Mouse (Mus musculus): ENCODE measurements at regions not wholly inside any gene's neighbourhood (a gene's known extent, or its start where the extent isn't known, plus 50 kb on each side); places are given as distances from the start of the nearest gene placed in this dataset.
"Not testable (repeated sequence)": the region's sequence is repeated elsewhere in the genome, so short reads cannot be mapped to it uniquely, and the experiment has no call there.

- peak in 1 of 2 experiments; percentile 4 for DNase-seq (ENCODE audit: low spot score in 2 of 2)
Observed at GRCm38 (mm10) chr13:26464096-26464495, 305.9 kb downstream of the Hdgfl1 start.

- no peak for DNase-seq (ENCODE audit: low spot score in 2 of 2)
Observed at GRCm38 (mm10) chr13:26457487-26458253, 312.3 kb downstream of the Hdgfl1 start.

DNA sequence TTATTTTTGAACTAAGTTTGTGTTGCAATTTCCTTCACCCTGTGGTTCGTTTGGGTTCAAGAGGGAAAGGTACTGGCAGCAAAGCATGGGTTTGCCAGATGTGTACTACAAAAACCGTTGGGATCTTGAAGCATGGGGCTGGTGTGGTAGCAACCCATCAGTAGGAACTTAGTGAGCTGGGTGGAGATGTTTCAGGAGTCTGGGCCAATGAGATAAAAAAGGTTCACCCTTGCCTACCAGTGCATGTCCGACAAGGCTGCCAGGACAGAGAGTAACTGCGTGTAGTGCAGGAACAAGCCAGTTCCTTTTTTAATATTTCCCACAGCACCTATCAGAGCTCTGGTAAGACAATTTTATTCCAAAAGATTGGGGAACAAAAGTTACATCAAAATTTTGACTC is 343.3 kb downstream of the Hdgfl1 start:
- no peak for DNase-seq (ENCODE audit: low spot score in 2 of 2)

DNA sequence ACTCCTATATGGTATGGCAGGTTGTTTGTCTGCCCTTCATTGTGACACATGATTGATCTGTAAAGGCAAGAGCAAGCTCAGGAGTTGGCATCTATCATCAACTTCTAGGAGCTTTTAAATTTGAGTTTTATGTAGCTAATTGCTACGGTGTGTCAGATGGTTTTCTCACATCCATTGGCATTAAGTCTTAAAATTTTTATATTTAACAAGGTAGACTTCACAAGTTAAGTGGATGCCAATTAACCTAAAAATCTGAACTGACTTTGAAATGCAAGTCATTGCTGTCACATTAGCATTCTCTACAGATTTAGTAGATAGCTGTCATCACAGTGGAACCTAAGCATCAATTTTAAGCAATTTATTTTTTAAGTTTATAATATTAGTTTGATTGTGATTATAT is 345.5 kb downstream of the Hdgfl1 start:
- no peak for DNase-seq (ENCODE audit: low spot score in 2 of 2)

DNA sequence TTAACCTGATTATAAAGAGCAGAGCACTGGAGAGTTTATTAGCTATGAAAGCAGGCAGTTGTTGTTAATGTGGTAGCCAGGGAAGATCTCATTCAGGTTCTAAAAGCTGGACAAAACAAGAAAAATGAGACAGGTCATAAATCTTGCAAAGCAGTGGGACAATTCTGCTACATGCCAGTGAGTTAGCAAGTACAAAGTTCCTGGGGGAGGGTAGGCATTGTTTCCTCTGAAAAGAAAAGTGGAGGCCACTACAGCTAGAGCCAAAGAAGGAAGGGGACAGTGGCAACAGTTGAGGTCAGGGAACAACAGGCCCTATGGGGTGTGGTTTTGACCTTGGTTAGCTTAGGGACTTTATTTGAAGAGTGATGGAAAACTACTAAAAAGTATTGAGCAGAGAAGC is 364.2 kb downstream of the Hdgfl1 start:
- DNase-seq (ENCODE audit: low spot score in 2 of 2): no peak

GRCm38 (mm10) chr13:26404707-26405106 is 365.3 kb downstream of the Hdgfl1 start:
- no peak for DNase-seq (ENCODE audit: low spot score in 2 of 2)

DNA sequence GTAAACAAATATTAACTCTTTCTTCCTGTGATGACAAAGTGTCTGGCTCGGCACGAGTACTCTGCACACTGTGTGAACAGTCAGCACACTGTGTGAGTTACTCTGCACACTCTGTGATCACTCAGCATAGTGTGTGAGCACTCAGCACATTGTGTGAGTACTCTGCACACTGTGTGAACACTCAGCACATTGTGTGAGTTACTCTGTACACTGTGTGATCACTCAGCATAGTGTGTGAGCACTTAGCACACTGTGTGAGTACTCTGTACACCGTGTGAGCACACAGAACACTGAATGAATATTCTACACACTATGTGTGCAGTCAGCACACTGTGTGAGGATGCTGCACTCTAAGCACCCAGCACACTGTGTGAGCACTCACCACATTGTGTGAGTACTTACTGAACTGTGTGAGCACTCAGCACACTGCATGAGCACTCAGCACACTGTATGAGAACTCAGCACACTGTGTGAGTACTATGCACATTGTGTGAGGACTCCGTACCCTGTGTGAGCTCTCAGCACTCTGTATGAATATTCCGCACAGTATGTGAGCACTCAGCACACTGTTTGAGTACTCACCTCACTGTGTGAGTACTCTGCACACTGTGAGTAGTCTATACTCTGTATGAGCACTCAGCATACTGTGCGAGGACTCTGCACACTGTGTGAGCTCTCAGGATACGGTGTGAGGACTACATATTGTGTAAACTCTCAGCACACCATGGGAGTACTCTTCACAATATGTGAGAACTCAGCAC is 381.9 kb downstream of the Hdgfl1 start:
- no peak for DNase-seq (ENCODE audit: low spot score in 2 of 2)

DNA sequence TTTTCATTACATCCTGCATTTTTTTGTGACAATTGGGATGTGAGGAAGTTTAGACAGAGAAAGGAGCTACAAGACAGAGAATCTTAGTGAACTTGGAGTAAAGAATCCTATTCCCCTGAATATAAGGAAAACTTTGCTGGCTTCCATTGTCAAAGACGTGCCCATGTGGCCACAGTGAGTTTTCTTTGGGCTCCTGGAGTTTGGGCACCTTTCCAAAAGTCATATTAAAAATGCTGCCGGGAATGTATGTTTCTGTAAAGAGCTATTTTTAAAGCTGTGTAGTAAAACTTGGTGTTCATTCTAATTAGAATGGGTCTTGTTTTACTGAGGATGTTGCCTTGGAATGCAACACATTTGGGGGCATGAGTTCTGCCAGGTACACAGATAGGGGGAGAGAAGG is 387.3 kb downstream of the Hdgfl1 start:
- no peak for DNase-seq (ENCODE audit: low spot score in 2 of 2)

DNA sequence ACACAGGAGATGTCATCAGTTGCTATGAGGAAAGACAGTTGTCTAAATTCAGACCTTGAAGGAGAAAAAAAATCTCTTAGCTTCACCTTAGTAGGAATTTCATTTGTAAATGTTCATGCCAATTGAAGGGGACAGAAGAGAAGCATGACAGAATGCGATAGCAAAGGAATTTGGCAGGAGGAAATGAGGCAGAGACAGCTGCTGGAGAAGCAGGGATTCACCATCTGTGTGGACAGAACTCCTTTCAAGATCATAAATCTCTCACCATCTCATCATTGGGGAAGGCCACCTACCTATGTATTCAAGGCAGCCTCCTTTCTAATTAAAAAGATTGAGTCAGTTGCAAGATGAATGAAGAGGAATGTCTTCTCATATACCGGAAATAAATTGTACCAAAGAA is 387.8 kb downstream of the Hdgfl1 start:
- DNase-seq (ENCODE audit: low spot score in 2 of 2): peak in 1 of 2 experiments; percentile 47

- DNase-seq (ENCODE audit: low spot score in 2 of 2): no peak
Observed at GRCm38 (mm10) chr13:26375546-26375945, 394.4 kb downstream of the Hdgfl1 start.

DNA sequence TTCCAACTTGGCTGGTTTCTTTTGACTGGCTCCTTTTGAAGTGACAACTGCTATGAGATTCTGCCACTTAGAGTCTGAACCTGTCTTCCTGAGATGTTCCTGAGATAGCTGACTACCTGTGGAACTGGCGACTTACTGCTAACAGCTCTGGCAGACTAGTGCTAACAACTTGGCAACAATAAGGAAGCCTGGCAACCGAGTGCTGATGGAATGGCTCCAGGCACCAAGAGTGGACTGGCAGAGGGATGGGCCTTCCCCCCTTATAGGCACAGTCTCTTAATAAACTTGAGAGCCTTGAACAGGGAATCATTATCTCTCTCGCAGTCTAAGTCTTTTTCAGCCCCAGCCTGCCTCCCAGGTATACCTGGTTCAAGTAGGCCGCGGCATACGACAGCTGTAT is 404.1 kb downstream of the Hdgfl1 start:
- not testable (repeated sequence) for DNase-seq (ENCODE audit: low spot score in 2 of 2)

DNA sequence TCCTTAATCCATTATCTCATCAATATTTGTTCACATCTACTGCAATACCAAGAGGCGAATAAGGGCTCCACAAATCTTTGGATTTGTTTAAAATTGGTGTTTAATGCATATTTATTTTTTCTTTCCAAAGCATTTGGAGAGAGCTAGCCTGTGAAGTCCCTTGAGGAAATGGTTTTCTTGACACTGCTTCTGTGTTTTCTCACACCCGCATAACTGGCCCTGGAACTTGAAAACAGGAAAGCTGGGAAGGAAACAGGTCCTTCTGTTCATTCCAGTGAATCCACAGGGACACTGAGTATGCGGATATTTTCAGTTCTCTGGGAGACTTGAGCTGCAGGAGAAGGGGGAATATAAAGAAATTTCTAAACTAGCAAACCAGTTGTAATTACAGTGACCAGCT is 413.6 kb downstream of the Hdgfl1 start:
- DNase-seq (ENCODE audit: low spot score in 2 of 2): no peak

- no peak for DNase-seq (ENCODE audit: low spot score in 2 of 2)
Observed at GRCm38 (mm10) chr13:26354421-26354820, 415.5 kb downstream of the Hdgfl1 start.

DNA sequence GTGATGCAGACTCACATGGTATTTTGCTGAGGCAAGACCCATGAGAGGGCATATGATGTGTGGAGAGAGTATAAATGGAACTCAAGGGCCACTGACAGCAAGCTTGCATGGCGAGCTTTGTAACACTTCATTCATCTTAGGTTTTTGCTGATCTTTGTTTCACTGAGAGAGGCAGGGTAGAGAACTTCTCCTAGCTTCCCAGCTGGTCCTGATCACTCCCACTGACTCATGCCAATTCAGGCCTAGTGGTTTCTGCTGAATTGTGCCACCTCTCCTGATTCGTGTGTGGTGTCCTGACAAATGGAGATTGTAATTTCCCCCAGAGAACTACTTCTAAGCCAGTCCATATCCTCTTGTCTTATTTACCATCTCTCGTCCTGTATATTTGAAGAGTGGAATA is 419.5 kb downstream of the Hdgfl1 start:
- no peak for DNase-seq (ENCODE audit: low spot score in 2 of 2)

GRCm38 (mm10) chr13:26338795-26339194 is 431.2 kb downstream of the Hdgfl1 start:
- DNase-seq (ENCODE audit: low spot score in 2 of 2): peak; percentile 4 to 11

GRCm38 (mm10) chr13:26325066-26325465 is 444.9 kb downstream of the Hdgfl1 start:
- DNase-seq (ENCODE audit: low spot score in 2 of 2): no peak

DNA sequence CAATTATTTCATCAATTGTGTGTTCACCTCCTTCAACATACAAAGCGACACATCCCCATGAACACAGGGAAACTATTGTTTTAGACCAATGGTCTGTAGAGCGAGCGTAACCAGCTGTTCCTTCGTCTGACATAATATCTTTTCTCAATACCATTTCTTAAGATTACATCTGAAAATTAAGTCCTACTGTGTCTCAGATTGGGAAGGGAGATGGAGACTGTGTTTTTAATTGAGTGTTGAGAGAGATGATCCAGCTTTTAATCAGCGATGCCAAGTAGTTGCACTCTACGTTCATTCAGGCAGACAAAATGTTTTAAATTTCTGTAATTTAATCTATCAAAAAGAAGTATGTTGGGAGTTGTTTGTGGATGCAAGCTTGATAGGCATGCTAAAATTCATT is 445.3 kb downstream of the Hdgfl1 start:
- no peak for DNase-seq (ENCODE audit: low spot score in 2 of 2)

DNA sequence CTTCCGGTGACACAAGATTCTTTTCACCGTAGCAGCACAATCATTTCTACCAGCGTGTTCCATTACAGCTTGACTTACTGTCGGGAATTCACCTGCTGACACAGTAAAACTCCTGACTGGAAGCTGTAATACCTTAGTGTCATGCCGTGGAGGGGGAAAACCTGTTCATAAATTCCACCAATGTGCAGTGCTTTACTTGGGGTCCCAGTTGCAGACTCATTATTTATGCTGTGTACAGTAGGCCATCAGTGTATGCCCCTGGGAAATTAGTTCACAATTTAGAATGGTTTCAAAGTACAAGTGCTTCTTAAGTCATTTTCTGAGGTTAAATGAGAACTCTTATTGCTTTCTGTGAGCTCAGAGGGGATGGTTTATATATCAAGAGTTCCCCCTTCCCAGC is 451.4 kb downstream of the Hdgfl1 start:
- DNase-seq (ENCODE audit: low spot score in 2 of 2): no peak

- DNase-seq (ENCODE audit: low spot score in 2 of 2): no peak
Observed at GRCm38 (mm10) chr13:26312246-26313010, 457.5 kb downstream of the Hdgfl1 start.

- no peak for DNase-seq (ENCODE audit: low spot score in 2 of 2)
Observed at GRCm38 (mm10) chr13:26284073-26284444, 485.9 kb downstream of the Hdgfl1 start.

GRCm38 (mm10) chr13:26283397-26284072 is 486.4 kb downstream of the Hdgfl1 start:
- DNase-seq (ENCODE audit: low spot score in 2 of 2): peak; percentile 55 to 78

All from layer of hippocampus, postnatal 14 days (tissue).